Mouse (Mus musculus) embryonic facial prominence, embryonic 10.5 days (tissue): Measurements from ENCODE around the gene Prkd3. TPM values are rescaled to one million over a fixed set of nuclear protein-coding genes. Genes with fewer than 3 reads are reported as not detected.

Experiments
- DNase-seq: peaks from one replicate; pipeline ENCODE4 v3.0.0-alpha.2; 2017; ENCODE audit warnings: low spot score
- H3K27ac ChIP-seq: fragments of 300-500 bp; sonication (generic); replicated peaks from 2 replicates; pipeline ENCODE4 v1.5.1; 2016; ENCODE audit warnings: mild to moderate bottlenecking
- H3K27me3 ChIP-seq: fragments of 300-500 bp; sonication (generic); replicated peaks from 2 replicates; pipeline ENCODE4 v1.6.1; 2016; ENCODE audit warnings: low read depth, mild to moderate bottlenecking; ENCODE audit not compliant: poor library complexity, severe bottlenecking
- H3K36me3 ChIP-seq: fragments of 300-500 bp; sonication (generic); replicated peaks from 2 replicates; pipeline ENCODE4 v1.6.1; 2016; ENCODE audit warnings: mild to moderate bottlenecking, moderate library complexity
- H3K4me1 ChIP-seq: fragments of 300-500 bp; sonication (generic); 2 replicates; pipeline ENCODE4 v1.6.1; 2016
- H3K4me3 ChIP-seq: fragments of 300-500 bp; sonication (generic); 2 replicates; pipeline ENCODE4 v1.5.1; 2016; ENCODE audit warnings: mild to moderate bottlenecking, moderate library complexity
- H3K9me3 ChIP-seq: fragments of 300-500 bp; sonication (generic); 2 replicates; pipeline ENCODE4 v1.6.1; 2016; ENCODE audit warnings: mild to moderate bottlenecking
- WGBS: fragments of 180-500 bp; shearing (Covaris S2); methylation state at CpG from one replicate; pipeline ENCODE4 v1.1.7; 2016; 5-methylcytosine and 5-hydroxymethylcytosine counted together
- polyA plus RNA-seq: library from polyadenylated mRNA; unstranded; fragments of >200 nt; fragmentation: Nextera tagmentation; extraction: Ambion mirVana; gene quantifications from 2 replicates; pipeline ENCODE4 v1.2.1, GENCODE M21; 2016

Gene Prkd3
- polyA plus RNA-seq, 1 experiment from 2014 or later: 54.3 TPM

DNA sequence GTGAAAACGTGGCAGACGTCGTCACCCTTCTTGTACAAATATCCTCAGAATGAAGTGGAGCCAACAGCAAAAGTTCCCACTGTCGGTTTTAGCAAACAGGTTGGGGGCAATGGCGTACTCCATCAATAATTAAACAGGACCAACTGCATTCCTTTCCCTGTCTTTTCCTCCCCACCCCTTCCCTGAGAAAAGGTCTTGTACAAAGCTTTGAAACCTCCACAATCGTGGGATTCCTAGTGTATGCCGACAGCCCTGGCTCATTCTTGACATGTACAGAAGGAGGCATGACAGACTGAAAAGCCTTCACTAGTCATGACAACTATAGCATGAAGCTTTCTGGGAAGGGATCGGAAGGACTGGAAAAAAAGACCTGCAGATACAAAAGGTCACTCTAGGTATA is 67.4 kb downstream of the Prkd3 start:
- Histone ChIP-seq H3K27ac (no peak overlapping the region), H3K9me3 (no peaks in the 10 kb centered on the region), H3K4me3 (no peak overlapping the region), H3K27me3 (no peaks in the 10 kb centered on the region), H3K36me3 (peaks cover 96% of the 10 kb centered on the region), H3K4me1 (no peaks in the 10 kb centered on the region)
- WGBS: 87% methylated on average over 8 of the region's 8 CpGs
- no peak for DNase-seq

DNA sequence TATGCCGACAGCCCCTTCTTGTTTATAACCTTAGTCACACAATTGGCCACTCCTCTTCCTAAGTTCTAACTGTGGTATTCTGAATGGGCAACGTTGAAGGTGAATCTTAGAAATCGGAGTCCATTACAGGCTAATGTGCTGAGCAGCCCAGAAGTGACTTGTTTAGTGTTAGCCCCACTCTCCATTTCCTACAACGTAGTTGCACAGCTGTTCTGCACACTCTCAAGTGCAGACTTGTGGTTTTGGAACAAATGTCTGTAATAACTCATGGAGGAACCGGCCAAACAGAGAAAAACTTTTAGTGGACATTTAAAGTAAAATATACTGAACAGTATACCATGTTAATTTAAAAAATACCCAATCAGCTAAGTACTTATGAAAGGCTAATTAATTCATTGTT is 68.5 kb downstream of the Prkd3 start:
- H3K36me3 ChIP-seq: peaks cover 95% of the 10 kb centered on the region
- H3K27me3 ChIP-seq: no peaks in the 10 kb centered on the region
- no peaks in the 10 kb centered on the region for H3K9me3 ChIP-seq
- H3K4me3 ChIP-seq: no peak overlapping the region
- no peaks in the 10 kb centered on the region for H3K4me1 ChIP-seq
- H3K27ac ChIP-seq: no peak overlapping the region
- no peak for DNase-seq
- WGBS: 92% methylated on average over 5 of the region's 5 CpGs

DNA sequence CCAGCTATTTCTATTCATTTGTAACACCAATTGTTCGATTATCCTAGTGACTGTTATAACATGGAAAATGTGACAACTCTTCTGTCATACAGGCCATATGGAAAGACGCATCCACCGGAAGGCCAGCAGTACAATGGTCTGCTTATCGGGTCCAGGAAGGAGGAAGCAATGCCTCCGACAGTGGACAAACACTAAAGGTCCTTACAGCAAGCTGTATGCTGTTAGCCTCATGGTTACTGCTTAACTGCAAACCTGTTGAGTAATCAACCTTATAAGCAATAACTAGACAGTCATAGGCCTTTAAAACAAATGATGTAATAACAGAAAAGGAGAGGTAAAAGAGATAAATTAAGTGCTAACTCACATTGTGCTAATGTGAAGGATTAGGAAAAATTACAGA is 69.4 kb downstream of the Prkd3 start:
- Histone ChIP-seq H3K27ac (no peak overlapping the region), H3K9me3 (no peaks in the 10 kb centered on the region), H3K4me3 (no peak overlapping the region), H3K4me1 (no peaks in the 10 kb centered on the region), H3K27me3 (no peaks in the 10 kb centered on the region), H3K36me3 (peaks cover 95% of the 10 kb centered on the region)
- WGBS: 92% methylated on average over 5 of the region's 5 CpGs
- no peak for DNase-seq

DNA sequence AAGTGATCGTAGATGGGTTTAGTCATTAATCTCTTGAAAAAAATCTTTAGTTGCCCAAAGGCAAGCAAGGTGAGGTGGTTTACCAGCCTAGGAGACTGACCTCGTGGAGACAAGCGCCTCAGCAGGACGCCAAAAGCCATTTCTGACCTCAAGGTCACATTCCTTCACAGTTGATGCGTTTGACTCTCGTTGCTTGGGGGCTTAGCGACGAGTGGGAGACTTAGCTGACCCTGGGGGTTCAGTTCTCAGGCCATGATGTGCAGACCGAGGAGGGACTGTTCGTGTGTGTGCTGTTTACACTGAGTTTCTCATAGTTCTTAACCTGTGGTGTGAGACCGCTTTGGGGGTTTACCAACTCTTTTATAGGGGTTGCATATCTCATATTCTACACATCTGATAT is 78.0 kb downstream of the Prkd3 start:
- no peak for DNase-seq
- Histone ChIP-seq H3K4me3 (no peak overlapping the region), H3K27me3 (no peaks in the 10 kb centered on the region), H3K36me3 (peaks cover 59% of the 10 kb centered on the region), H3K4me1 (peaks cover 7% of the 10 kb centered on the region), H3K27ac (no peak overlapping the region), H3K9me3 (no peaks in the 10 kb centered on the region)
- 45% methylated on average over 11 of the region's 11 CpGs for WGBS

DNA sequence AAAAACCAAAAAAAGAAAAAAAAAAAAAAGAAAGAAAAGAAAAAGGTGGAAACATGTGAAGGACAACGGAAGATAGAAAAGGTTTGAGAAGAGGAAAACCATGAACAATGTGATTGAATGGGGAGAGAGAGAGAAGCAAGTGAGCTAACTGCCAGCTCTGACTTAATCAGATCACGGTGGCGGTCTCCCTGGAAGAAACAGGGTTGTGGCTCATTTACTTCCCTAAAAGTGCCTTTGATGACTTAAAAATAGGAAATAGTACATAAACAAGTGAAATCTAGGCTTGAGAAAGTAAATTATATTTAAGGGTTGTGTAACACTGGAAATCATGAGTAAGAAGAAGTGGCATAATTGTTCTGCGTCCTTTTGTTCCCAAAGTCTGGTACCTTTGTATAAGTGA is 81.7 kb downstream of the Prkd3 start:
- WGBS: 93% methylated on average over 4 of the region's 4 CpGs

DNA sequence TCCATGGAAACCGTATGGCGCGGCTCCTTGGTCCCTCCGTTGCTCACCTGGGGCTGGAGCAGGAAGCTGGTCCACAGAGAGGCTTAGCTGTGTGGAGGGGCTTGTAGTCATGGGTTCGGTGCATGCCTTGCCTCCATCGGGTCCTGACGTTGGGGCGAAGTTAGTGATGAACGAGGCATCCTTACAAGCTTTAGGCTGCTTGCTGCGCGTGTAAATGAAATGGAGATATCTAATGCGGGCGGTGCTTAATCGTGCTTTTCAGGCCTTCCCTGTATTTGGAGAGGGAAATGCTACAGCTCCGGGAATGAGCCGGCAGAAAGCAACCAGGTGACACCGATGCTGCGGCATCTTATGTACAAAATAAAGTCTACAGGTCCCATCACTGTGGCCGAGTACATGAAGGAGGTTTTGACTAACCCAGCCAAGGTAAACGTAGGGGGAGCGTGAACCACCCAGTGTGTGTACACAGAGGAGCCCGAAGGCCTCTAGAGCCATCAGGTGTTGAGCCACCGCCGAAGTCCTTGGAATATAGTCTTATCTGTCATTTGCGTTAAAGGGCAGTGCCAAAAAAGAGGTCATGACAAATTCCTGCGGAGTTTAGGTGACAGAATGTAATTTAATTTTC is 83.3 kb downstream of the Prkd3 start:
- 10% methylated on average over 26 of the region's 26 CpGs for WGBS
- Histone ChIP-seq H3K4me3 (peak overlapping the region; percentile 91), H3K36me3 (peaks cover 48% of the 10 kb centered on the region), H3K27me3 (no peaks in the 10 kb centered on the region), H3K4me1 (peaks cover 17% of the 10 kb centered on the region), H3K9me3 (no peaks in the 10 kb centered on the region), H3K27ac (peak overlapping the region; percentile 84)
- no peak for DNase-seq

More for the DNA sequence above, 81.7 kb downstream of the Prkd3 start:
- no peak overlapping the region for H3K27ac ChIP-seq
- H3K27me3 ChIP-seq: no peaks in the 10 kb centered on the region
- H3K36me3 ChIP-seq: peaks cover 46% of the 10 kb centered on the region
- H3K9me3 ChIP-seq: no peaks in the 10 kb centered on the region
- H3K4me3 ChIP-seq: no peak overlapping the region
- no peak for DNase-seq
- H3K4me1 ChIP-seq: peaks cover 20% of the 10 kb centered on the region

DNA sequence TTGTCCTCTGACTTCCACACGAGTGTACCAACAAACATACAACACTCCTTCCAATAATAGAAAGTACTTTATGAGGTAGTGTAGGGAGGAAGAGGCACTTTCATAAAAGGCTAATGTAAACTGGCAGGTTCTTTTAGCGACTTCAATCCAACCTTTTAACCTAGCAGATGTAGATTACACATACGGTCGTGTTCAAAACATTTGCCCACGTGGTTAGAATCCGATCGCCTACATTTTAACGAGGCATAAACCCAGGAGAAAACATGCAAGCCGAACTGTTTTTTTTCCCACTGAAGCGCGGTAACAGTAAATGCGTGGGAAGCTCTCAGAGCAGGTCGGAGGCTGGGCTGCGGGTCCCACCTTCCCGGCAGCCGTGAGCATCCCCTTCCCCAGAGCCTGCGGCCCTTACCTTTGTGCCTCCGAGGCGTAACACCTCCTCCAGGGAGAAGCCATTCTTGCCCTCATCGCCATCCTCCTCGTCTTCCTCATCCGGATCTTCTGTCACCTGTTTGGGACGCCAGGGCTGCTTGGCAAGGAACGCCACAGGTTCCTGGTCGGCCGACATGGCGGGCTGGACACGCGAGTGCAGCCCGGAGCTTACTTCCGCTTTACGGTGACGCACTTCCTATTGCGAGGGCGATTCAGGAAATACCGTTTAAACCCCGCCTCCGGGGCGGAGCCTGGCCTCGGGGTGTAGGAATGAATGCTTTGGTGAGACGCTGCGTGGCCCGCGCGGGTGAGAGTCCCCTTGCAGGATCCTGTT is 84.0 kb downstream of the Prkd3 start, which contains the start of the genes Cebpz and Ndufaf7:
Gene Cebpz, minus strand, starts transcription at position 601 of the 763 bp plus-strand sequence.
Gene Ndufaf7, plus strand, starts transcription at position 671 of the 763 bp plus-strand sequence.
- Histone ChIP-seq H3K36me3 (peaks cover 48% of the 10 kb centered on the region), H3K27ac (peak within 1 kb of the TSS; percentile 84), H3K9me3 (no peaks in the 10 kb centered on the region), H3K27me3 (no peaks in the 10 kb centered on the region), H3K4me1 (peaks cover 17% of the 10 kb centered on the region), H3K4me3 (peak within 1 kb of the TSS; percentile 91)
- WGBS: under 1% methylated on average over 45 of the region's 45 CpGs
- peak; percentile 98 for DNase-seq

DNA sequence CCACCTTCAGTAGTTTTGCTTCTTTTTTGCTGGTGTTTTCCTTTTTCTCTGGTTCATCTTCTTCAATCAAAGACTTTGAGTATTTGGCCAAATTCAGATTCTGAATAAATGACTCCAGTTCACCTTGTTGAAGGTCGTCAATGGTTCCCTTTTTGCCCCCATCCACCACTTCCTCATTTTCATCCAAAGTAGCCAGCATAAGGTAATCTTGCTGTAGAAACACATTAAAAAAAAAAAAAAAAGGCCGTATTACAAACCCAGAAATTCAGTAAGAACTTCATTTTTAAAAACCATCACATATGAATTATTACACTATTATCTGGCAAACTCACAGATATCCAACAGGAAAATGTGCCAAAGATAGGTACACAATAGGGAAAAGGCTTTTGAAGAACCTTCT is 84.8 kb downstream of the Prkd3 start:
- 84% methylated on average over 2 of the region's 2 CpGs for WGBS

DNA sequence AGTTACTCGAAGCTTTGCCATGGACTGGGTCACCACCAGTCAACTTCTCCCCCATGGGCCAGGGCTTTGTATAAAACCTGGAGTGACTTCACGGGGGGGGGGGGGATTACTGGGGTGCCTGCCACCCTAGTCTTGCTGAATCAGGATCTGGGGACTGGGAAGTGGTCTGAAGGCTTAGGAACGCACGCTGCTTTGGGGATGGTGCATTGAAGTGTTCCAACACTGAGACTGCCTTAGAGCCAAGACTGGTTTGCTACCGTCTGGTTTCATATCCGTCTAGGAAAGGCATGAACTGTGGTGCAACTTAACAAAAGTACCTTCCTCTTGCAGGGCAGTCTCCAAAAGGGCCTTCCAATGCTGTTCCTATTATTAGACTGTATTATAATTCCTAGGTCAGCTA is 102.9 kb downstream of the Prkd3 start:
- peak overlapping the region; percentile 70; the same call in 1 of the 2 replicates for H3K4me3 ChIP-seq
- H3K9me3 ChIP-seq: no peaks in the 10 kb centered on the region
- H3K27me3 ChIP-seq: no peaks in the 10 kb centered on the region
- peaks cover 52% of the 10 kb centered on the region for H3K36me3 ChIP-seq
- no peak for DNase-seq
- peaks cover 18% of the 10 kb centered on the region for H3K4me1 ChIP-seq
- no peak overlapping the region for H3K27ac ChIP-seq
- WGBS: 53% methylated on average over 6 of the region's 6 CpGs

More for the DNA sequence above, 84.8 kb downstream of the Prkd3 start:
- no peaks in the 10 kb centered on the region for H3K27me3 ChIP-seq
- no peak overlapping the region for H3K27ac ChIP-seq
- peak overlapping the region; percentile 91 for H3K4me3 ChIP-seq
- H3K9me3 ChIP-seq: no peaks in the 10 kb centered on the region
- H3K36me3 ChIP-seq: peaks cover 51% of the 10 kb centered on the region
- DNase-seq: no peak
- H3K4me1 ChIP-seq: peaks cover 17% of the 10 kb centered on the region

DNA sequence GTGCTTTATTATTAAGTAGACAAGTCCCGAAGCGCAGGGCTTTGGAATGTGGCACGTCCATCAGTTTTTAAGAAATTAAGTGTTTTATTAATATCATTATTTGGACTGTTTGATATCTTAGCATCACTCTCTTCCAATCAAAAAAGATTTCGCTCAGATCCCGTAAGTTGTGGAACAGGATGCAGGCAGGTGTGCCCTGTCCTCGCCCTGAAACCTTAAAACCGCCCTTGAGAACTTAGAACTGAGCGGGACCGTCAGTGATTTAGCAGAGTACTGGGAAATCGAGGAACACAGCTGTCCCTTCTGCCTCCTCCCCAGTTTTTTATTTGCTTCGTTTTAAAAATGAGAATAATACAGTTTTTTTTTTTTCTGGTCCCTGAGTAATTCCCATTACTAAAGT is 103.7 kb downstream of the Prkd3 start:
- peaks cover 20% of the 10 kb centered on the region for H3K4me1 ChIP-seq
- peaks cover 44% of the 10 kb centered on the region for H3K36me3 ChIP-seq
- no peak for DNase-seq
- peak overlapping the region; percentile 70 for H3K4me3 ChIP-seq
- 3% methylated on average over 11 of the region's 11 CpGs for WGBS
- no peaks in the 10 kb centered on the region for H3K9me3 ChIP-seq
- H3K27me3 ChIP-seq: no peaks in the 10 kb centered on the region
- H3K27ac ChIP-seq: peak overlapping the region; percentile 87

DNA sequence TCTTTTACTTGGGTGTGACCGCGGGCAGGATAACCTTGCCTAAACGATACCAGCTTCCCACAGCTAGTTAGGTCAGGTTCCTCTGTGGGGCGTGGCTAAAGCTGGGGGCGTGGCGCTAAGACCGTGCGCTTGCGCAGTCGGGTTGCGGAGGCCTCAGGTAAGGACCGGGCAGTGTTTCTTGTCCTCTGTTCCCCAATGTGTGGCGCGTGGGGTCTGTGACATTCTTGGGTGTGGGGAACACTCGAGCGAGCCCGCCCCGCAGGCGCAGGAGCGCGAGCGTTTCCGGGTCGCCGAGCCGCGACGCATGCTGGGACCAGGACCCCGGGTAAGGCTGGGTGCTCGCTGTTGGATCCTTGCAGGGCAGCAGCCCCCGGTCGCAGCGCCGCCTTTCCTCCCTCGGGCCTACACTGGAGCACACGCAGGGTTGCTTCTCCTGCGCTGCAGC is 104.2 kb downstream of the Prkd3 start, which contains the start of gene Cebpzos:
Gene Cebpzos, plus strand, starts transcription at position 132 of the 445 bp plus-strand sequence.
- peak; percentile 92 for DNase-seq
- Histone ChIP-seq H3K4me3 (peak within 1 kb of the TSS; percentile 70), H3K27me3 (no peaks in the 10 kb centered on the region), H3K27ac (peak within 1 kb of the TSS; percentile 87), H3K36me3 (peaks cover 38% of the 10 kb centered on the region), H3K4me1 (peaks cover 20% of the 10 kb centered on the region), H3K9me3 (no peaks in the 10 kb centered on the region)
- WGBS: under 1% methylated on average over 37 of the region's 37 CpGs

DNA sequence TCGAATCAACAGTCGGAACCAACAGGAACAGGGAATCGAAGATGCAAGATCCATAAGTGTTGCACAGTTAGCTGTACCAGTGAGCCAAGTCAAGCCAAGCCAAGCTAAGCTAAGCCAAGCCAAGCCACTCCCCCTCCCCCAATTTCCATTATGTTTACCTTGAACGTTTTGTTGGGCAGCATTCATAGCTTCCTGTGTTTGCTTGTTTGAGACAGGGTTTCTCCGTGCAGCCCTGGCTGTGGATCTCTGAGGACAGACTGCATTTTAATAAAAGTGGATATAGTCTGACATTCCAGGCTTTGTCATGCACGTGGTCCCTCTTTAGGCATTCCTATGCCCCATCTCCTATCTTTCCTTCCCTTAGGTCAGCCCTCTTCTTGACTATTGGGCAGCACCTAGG is 104.8 kb downstream of the Prkd3 start:
- Histone ChIP-seq H3K36me3 (peaks cover 32% of the 10 kb centered on the region), H3K4me3 (peak overlapping the region; percentile 70), H3K9me3 (no peaks in the 10 kb centered on the region), H3K4me1 (peaks cover 20% of the 10 kb centered on the region), H3K27ac (peak overlapping the region; percentile 87), H3K27me3 (no peaks in the 10 kb centered on the region)
- WGBS: 56% methylated on average over 6 of the region's 6 CpGs
- DNase-seq: no peak

DNA sequence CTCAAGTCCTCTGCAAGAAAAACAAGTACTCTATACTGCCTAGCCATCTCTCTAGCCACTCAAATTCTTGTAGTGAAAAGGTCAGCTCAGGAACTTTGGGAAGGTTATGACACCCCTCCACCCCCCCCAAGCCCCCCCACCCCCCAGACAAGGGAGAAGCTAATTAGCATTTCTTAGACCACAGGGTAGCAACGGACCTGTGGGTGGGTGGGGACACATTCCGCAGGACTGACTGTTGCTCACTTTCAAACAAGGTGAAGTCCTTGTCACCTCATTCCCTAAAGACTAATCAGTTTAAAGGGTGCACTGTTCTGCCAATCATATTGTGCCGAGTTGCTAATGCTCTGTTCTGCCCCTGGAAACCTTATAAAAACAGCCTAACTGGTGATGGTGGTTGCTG is 106.7 kb downstream of the Prkd3 start:
- H3K4me1 ChIP-seq: peaks cover 20% of the 10 kb centered on the region
- H3K9me3 ChIP-seq: no peaks in the 10 kb centered on the region
- H3K36me3 ChIP-seq: peaks cover 14% of the 10 kb centered on the region
- no peaks in the 10 kb centered on the region for H3K27me3 ChIP-seq
- no peak overlapping the region for H3K4me3 ChIP-seq
- no peak for DNase-seq
- WGBS: 78% methylated on average over 3 of the region's 3 CpGs
- H3K27ac ChIP-seq: no peak overlapping the region
